Mouse (Mus musculus) heart, adult 2 months (tissue): Measurements from ENCODE around the gene Zfp277.

Experiments used
- CTCF ChIP-seq: fragments of 200-600 bp; IDR thresholded peaks from 2 replicates; pipeline ENCODE4 v1.8.1; 2022; ENCODE audit warnings: antibody characterized with exemption, mild to moderate bottlenecking, moderate library complexity
- POLR2A ChIP-seq: fragments of 200-500 bp; IDR thresholded peaks from 2 replicates; pipeline ENCODE4 v1.6.1; 2011; ENCODE audit warnings: mild to moderate bottlenecking, low read depth, low read length, control low read depth; ENCODE audit not compliant: insufficient read depth

- no peak for TF ChIP-seq POLR2A
- no peak for TF ChIP-seq CTCF
Observed at GRCm38 (mm10) chr12:40274931-40275330, 170.8 kb downstream of the Zfp277 start.
